Mouse (Mus musculus) forebrain, embryonic 15.5 days (tissue): ENCODE measurements at regions not wholly inside any gene's neighbourhood (a gene's known extent, or its start where the extent isn't known, plus 50 kb on each side); places are given as distances from the start of the nearest gene placed in this dataset.
"Not testable (repeated sequence)": the region's sequence is repeated elsewhere in the genome, so short reads cannot be mapped to it uniquely, and the experiment has no call there.

Experiments used
- ATAC-seq: fragments of 200-750 bp; cut with Nextera tagmentation; replicated peaks from 2 replicates; pipeline ENCODE4 v1.8.0; 2017; ENCODE audit warnings: mild to moderate bottlenecking, moderate TSS enrichment, moderate library complexity
- H3K27ac ChIP-seq: fragments of 300-500 bp; sonication (generic); replicated peaks from 2 replicates; pipeline ENCODE4 v1.5.1; 2015; ENCODE audit warnings: mild to moderate bottlenecking, inconsistent platforms
- H3K27me3 ChIP-seq: fragments of 300-500 bp; sonication (generic); 2 replicates; pipeline ENCODE4 v1.6.1; 2015; ENCODE audit warnings: inconsistent platforms
- H3K36me3 ChIP-seq: fragments of 300-500 bp; sonication (generic); 2 replicates; pipeline ENCODE4 v1.6.1; 2015; ENCODE audit warnings: mild to moderate bottlenecking, inconsistent platforms
- H3K4me1 ChIP-seq: fragments of 300-500 bp; sonication (generic); 2 replicates; pipeline ENCODE4 v1.6.1; 2015; ENCODE audit warnings: inconsistent platforms
- H3K4me2 ChIP-seq: fragments of 300-500 bp; sonication (generic); replicated peaks from 2 replicates; pipeline ENCODE4 v1.6.1; 2015; ENCODE audit warnings: mild to moderate bottlenecking, inconsistent platforms
- H3K4me3 ChIP-seq: fragments of 300-500 bp; sonication (generic); 2 replicates; pipeline ENCODE4 v1.5.1; 2015; ENCODE audit warnings: mild to moderate bottlenecking, inconsistent platforms
- H3K9ac ChIP-seq: fragments of 300-500 bp; sonication (generic); replicated peaks from 2 replicates; pipeline ENCODE4 v1.6.1; 2015; ENCODE audit warnings: mild to moderate bottlenecking, inconsistent platforms
- H3K9me3 ChIP-seq: fragments of 300-500 bp; sonication (generic); 2 replicates; pipeline ENCODE4 v1.6.1; 2016; ENCODE audit warnings: inconsistent platforms
- WGBS: fragments of 180-500 bp; shearing (Covaris S2); methylation state at CpG from one replicate; pipeline ENCODE4 v1.1.7; 2015; ENCODE audit warnings: mixed read lengths; 5-methylcytosine and 5-hydroxymethylcytosine counted together

DNA sequence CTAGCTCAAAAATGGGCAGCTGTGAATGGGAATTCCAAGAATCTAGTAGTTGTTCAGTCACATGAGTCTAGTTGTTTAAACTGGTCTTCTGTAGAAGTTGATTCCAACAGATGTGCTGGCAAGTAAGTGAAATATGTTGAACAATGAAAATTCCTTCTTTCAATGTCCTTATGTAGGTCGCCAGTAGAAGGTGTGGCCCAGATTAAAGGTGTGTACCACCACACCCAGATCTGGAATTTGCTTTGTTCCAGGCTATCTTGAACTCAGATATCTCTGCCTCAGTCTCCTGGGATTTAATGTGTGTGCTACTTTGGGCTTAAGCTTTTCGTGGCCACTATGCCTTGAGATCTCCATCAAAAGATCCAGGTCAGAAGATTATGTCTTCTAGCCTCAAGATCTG, 279.7 kb upstream of the Slc10a2 start:
- no peak overlapping the region for H3K4me3 ChIP-seq
- WGBS, result 81% methylated on average over 2 of the region's 2 CpGs
- no peaks in the 10 kb centered on the region for H3K4me1 ChIP-seq
- H3K36me3 ChIP-seq, result no peaks in the 10 kb centered on the region
- H3K9me3 ChIP-seq, result no peaks in the 10 kb centered on the region
- no peak for ATAC-seq
- H3K27me3 ChIP-seq, result no peaks in the 10 kb centered on the region
- H3K27ac ChIP-seq, result no peak overlapping the region
- no peak overlapping the region for H3K4me2 ChIP-seq
- no peak overlapping the region for H3K9ac ChIP-seq

DNA sequence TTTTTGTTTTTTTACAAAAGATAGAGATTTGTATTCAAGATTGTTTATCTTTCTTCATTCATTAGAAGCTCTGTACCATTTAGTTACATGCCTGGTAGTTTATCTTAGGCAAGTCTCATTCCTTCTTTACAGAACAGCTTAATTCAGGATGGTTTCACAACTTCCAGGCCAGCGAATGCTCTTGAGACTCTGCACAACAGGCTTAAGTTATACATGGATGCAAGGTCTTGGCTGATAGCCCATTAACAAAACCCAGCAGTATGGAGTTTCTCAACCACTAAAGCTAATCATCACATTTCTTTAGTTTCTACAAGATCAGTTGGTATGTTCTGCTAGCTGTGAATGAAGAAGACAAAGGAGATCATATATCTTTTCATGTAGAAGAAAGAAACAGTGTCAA, 272.9 kb upstream of the Slc10a2 start:
- H3K4me2 ChIP-seq, result no peak overlapping the region
- no peaks in the 10 kb centered on the region for H3K27me3 ChIP-seq
- 88% methylated on average over 1 of the region's 1 CpGs for WGBS
- H3K9ac ChIP-seq, result no peak overlapping the region
- no peak for ATAC-seq
- no peak overlapping the region for H3K27ac ChIP-seq
- no peak overlapping the region for H3K4me3 ChIP-seq
- H3K4me1 ChIP-seq, result no peaks in the 10 kb centered on the region
- no peaks in the 10 kb centered on the region for H3K36me3 ChIP-seq
- no peaks in the 10 kb centered on the region for H3K9me3 ChIP-seq

DNA sequence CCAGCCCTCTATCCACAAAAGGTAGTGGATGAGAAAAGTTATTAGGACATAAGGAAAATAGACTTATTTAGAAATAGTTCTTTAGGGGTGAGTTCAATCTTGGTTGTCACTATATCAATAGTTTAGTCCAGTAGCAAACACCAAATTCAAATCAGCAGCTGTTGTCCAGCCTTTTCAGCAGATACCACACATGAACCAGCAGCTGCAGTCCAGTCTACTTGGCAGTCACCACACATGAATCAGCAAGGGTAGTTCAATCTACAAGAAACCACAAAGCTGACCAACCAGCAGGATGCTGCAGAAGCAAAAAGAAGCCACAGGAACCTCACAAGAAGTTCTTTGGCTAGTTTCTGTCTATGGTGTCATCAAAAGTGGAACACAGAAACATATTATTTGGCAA, 234.8 kb upstream of the Slc10a2 start:
- no peak overlapping the region for H3K27ac ChIP-seq

DNA sequence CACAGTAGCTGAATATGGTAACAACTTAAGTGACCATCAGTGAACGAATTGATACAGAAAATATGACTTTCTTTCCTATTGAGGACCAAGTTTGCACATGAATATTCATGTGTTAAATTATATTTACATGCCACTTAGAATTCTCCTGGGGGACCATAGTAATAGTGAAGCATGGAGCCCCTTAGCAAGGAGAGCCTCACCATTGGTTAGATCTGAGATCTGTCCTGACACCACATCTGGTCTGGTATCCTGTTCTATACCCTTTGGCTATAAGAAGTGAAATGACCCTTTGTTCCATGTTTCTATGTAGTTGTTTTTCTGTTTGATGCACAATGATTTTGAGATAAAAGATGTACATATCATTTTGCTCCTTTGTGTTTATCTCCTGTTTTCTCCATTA, 209.4 kb upstream of the Slc10a2 start:
- ATAC-seq, result no peak
- Histone ChIP-seq H3K27ac (no peak overlapping the region), H3K4me3 (no peak overlapping the region), H3K36me3 (no peaks in the 10 kb centered on the region), H3K9me3 (no peaks in the 10 kb centered on the region), H3K4me1 (no peaks in the 10 kb centered on the region), H3K4me2 (no peak overlapping the region), H3K9ac (no peak overlapping the region), H3K27me3 (no peaks in the 10 kb centered on the region)
- 60% methylated on average over 1 of the region's 1 CpGs for WGBS

More for the DNA sequence above, 234.8 kb upstream of the Slc10a2 start:
- H3K27me3 ChIP-seq, result no peaks in the 10 kb centered on the region
- ATAC-seq, result no peak
- no peak overlapping the region for H3K4me2 ChIP-seq
- H3K4me1 ChIP-seq, result no peaks in the 10 kb centered on the region
- no peaks in the 10 kb centered on the region for H3K9me3 ChIP-seq
- no peaks in the 10 kb centered on the region for H3K36me3 ChIP-seq
- no peak overlapping the region for H3K4me3 ChIP-seq
- H3K9ac ChIP-seq, result no peak overlapping the region

DNA sequence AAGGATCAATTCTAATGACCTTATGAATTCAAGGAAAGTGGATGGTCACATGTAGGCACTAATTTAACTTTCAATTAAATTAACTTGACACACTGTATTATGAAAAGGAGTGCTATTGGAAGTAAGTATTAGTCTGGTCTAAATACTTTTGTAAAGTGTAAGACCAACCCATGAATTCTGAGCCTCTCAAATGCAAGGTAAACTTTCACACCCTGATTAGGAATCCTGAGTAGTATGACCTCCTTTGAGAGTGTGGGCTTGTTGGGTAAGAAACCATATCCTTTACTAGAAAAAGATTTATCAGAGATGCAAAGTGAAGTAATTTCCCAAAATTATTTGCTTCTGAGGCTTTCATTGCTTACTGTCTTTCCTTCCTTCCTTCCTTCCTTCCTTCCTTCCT, 194.8 kb upstream of the Slc10a2 start:
- no peaks in the 10 kb centered on the region for H3K27me3 ChIP-seq
- no peak for ATAC-seq
- H3K9ac ChIP-seq, result no peak overlapping the region
- H3K9me3 ChIP-seq, result no peaks in the 10 kb centered on the region
- no peak overlapping the region for H3K4me3 ChIP-seq
- no peak overlapping the region for H3K27ac ChIP-seq
- no peak overlapping the region for H3K4me2 ChIP-seq
- H3K4me1 ChIP-seq, result no peaks in the 10 kb centered on the region; the same call in 1 of the 2 replicates
- H3K36me3 ChIP-seq, result no peaks in the 10 kb centered on the region

DNA sequence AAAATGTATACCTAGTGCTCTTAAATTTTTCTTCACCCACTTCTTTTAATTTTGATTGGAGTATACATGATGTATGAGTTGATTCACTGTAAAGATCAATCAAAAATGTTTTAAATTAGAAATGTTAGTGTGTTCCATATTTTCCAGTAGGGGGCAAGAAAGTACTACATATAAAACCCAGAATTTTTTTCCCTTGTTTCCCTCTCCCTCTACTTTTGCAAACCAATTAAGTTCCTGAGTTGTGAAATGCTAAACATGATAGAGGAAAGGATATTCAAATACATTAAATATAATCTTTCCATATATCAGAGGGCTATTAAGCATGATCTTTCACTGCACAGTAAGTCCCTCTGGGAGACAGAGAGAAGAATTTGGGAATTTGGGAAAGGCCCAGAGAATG, 192.0 kb upstream of the Slc10a2 start:
- H3K36me3 ChIP-seq, result no peaks in the 10 kb centered on the region
- H3K4me1 ChIP-seq, result no peaks in the 10 kb centered on the region; the same call in 1 of the 2 replicates
- no peak overlapping the region for H3K9ac ChIP-seq
- peak; percentile 32; the same call in 1 of the 2 replicates for ATAC-seq
- H3K4me2 ChIP-seq, result no peak overlapping the region
- no peaks in the 10 kb centered on the region for H3K9me3 ChIP-seq
- H3K27ac ChIP-seq, result no peak overlapping the region
- no peaks in the 10 kb centered on the region for H3K27me3 ChIP-seq
- H3K4me3 ChIP-seq, result no peak overlapping the region

DNA sequence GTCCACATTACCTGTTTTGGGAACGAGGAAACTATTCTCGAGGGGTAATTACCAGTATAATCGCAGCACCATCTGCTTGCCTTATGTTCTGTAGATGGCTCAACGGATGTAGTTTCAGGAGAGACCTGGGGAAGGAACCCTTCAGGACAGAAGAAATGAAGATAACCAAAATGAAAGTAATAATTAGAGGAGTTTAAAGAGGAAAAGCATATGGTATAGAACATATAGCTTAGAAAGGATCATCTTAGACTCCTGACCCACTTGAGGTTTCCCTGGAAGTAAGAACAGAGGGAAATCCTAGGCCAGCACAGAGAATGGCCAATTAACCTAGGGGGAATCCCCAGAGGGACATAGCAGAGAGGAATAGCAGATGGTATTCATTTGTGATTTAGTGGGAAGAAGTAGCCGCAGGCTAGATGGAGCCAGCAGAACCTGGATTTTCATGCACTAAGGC, 180.6 kb upstream of the Slc10a2 start:
- Histone ChIP-seq H3K9me3 (no peaks in the 10 kb centered on the region), H3K4me2 (no peak overlapping the region), H3K36me3 (no peaks in the 10 kb centered on the region), H3K27ac (no peak overlapping the region), H3K9ac (no peak overlapping the region), H3K4me3 (no peak overlapping the region), H3K27me3 (no peaks in the 10 kb centered on the region), H3K4me1 (no peaks in the 10 kb centered on the region)
- WGBS, result 61% methylated on average over 5 of the region's 5 CpGs
- no peak for ATAC-seq

DNA sequence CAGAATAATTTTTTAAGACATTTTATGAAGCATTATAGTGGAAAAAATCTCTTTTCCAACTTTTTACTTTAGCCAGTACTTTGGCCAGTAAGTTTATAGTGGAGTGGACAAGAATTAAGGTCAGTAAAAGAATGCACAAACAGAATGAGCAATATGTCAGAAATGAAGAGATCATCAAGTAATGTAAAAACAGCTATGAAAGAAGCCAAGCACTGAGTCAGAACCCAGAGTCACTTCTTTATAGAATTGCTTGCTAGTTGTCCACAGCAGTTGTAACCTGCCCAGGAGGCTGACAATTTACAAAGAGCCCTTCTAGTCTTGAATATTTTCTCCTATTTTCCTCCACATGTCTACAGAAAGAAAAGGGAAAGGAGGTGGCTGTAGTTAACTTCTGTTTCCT, 178.6 kb upstream of the Slc10a2 start:
- ATAC-seq, result no peak
- H3K4me3 ChIP-seq, result no peak overlapping the region
- no peaks in the 10 kb centered on the region for H3K9me3 ChIP-seq
- H3K4me2 ChIP-seq, result no peak overlapping the region
- H3K4me1 ChIP-seq, result no peaks in the 10 kb centered on the region
- H3K9ac ChIP-seq, result no peak overlapping the region
- no peaks in the 10 kb centered on the region for H3K27me3 ChIP-seq
- no peak overlapping the region for H3K27ac ChIP-seq
- H3K36me3 ChIP-seq, result no peaks in the 10 kb centered on the region

DNA sequence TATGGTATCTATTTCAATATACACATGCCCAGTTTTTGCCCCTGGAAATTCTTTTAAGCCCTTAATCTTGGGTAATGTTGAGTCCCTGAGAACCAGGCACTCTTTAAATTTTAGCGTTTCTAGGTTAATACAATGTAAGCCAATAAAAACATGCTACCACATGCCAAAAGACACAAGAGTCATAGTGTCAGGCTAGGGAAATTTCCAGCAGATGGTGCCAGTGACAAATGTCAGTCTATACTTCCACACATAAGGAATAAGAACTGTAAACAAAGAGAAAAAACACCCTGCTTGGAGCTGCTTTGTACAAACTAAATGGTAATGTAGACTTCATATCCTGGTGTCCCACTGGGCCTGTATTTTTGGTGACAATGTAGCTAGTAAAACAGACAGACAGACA, 157.2 kb upstream of the Slc10a2 start:
- H3K27ac ChIP-seq, result no peak overlapping the region
- no peaks in the 10 kb centered on the region for H3K36me3 ChIP-seq
- H3K27me3 ChIP-seq, result no peaks in the 10 kb centered on the region
- H3K4me1 ChIP-seq, result no peaks in the 10 kb centered on the region
- WGBS, result 55% methylated on average over 1 of the region's 1 CpGs
- H3K4me2 ChIP-seq, result no peak overlapping the region
- H3K9me3 ChIP-seq, result no peaks in the 10 kb centered on the region
- H3K4me3 ChIP-seq, result no peak overlapping the region
- ATAC-seq, result no peak
- H3K9ac ChIP-seq, result no peak overlapping the region

DNA sequence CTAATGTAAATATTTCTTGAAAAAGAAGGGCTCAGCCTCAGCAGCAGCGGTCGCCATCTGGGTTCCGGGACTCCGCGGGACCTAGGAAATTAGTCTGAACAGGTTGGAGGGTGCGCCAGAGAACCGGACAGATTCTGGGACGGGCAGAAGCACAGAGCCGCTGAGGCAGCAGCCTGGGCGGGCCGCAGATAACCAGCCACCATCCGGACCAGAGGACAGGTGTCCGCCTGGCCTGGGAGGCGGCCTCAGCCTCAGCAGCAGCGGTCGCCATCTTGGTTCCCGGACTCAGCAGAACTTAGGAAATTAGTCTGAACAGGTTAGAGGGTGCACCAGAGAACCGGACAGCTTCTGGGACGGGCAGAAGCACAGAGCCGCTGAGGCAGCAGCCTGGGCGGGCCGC, 136.7 kb upstream of the Slc10a2 start:
- H3K4me3 ChIP-seq, H3K4me1 ChIP-seq, H3K9me3 ChIP-seq, H3K27ac ChIP-seq, H3K4me2 ChIP-seq, ATAC-seq, H3K27me3 ChIP-seq, H3K9ac ChIP-seq, H3K36me3 ChIP-seq: not testable (repeated sequence)
- WGBS, result 97% methylated on average over 22 of the region's 22 CpGs
